Comparison of ENCODE assay signal across 9 mouse cellular contexts in genomic region chr6:95223537-95223936, GRCm38 (mm10).
DNase-seq lines count a peak whose midpoint lies in the region; TF ChIP-seq lines count a peak whose summit lies in the region.
"Had no signal": no experiment of that assay in that cellular context is flagged by ENCODE, and none has a peak within 500 bp of the region (broad histone marks: within the 10 kb centered on the region; RNA-seq: fewer than 3 reads in every experiment).

No protein-coding gene starts in this region.

- H3K4me3 ChIP-seq in forebrain, embryonic 10.5 days: no peak overlapping the region
- H3K4me3 ChIP-seq: lung, embryonic 15.5 days had no signal

- no peaks in the 10 kb centered on the region for H3K36me3 ChIP-seq in forebrain, embryonic 10.5 days (replicated peaks)
- H3K36me3 ChIP-seq: lung, embryonic 15.5 days had no signal

- H3K27me3 ChIP-seq in forebrain, embryonic 10.5 days (ENCODE audit: poor library complexity, severe bottlenecking): no peaks in the 10 kb centered on the region
- H3K27me3 ChIP-seq: lung, embryonic 15.5 days had no signal

- no peaks in the 10 kb centered on the region for H3K4me1 ChIP-seq in forebrain, embryonic 10.5 days
- H3K4me1 ChIP-seq: lung, embryonic 15.5 days had no signal

- H3K27ac ChIP-seq in forebrain, embryonic 10.5 days: no peak overlapping the region
- H3K27ac ChIP-seq: lung, embryonic 15.5 days had no signal

- 28% methylated on average over 7 of the region's 7 CpGs for WGBS in forebrain, embryonic 10.5 days

- DNase-seq in MEL-GATA-1-ER (ENCODE audit: extremely low read depth, low read depth): peak; percentile 21
- peak; percentile 93 for DNase-seq in brain, embryonic 14.5 days (ENCODE audit: low read depth)
- DNase-seq in forebrain, embryonic 10.5 days (ENCODE audit: extremely low spot score, low spot score): peak; percentile 85
- peak; percentile 3 for DNase-seq in heart, postnatal 25 days (ENCODE audit: low spot score)
- DNase-seq in layer of hippocampus, adult 9-10 months (ENCODE audit: low spot score): peak; percentile 90
- peak; percentile 61 to 84 for DNase-seq in lung, postnatal 4 days
- peak; percentile 75 for DNase-seq in right cerebral cortex, postnatal 25 days
- peak; percentile 71 to 73 for DNase-seq in urinary bladder, postnatal 36 days (ENCODE audit: low spot score in 2 of 2)

- peak; percentile 83 for TF ChIP-seq CTCF in brain, embryonic 14.5 days (IDR thresholded peaks at IDR 0.05; ENCODE audit: borderline replicate concordance, extremely low read depth, insufficient read depth, insufficient read length)

- intact Hi-C loops in heart, postnatal 25 days (cut with DNase I): loop anchor here (10.0 kb wide), 1 partner anchor 1781 kb away; no protein-coding TSS in a partner anchor

- no peak for TF ChIP-seq POLR2A in brain, embryonic 14.5 days (IDR thresholded peaks at IDR 0.05; ENCODE audit: borderline replicate concordance, extremely low read depth, insufficient read depth, insufficient read length, poor library complexity, severe bottlenecking)

- no peaks in the 10 kb centered on the region for H3K9me3 ChIP-seq in forebrain, embryonic 10.5 days
- H3K9me3 ChIP-seq: lung, embryonic 15.5 days had no signal

Comparison
In these comparisons a context has a peak if more than half of its experiments do, and no peak if none do; other contexts are left out.
1. DNase-seq: peak in every context shown above with its lines; median percentile 93 in brain, embryonic 14.5 days; 90 in layer of hippocampus, adult 9-10 months; 85 in forebrain, embryonic 10.5 days; 75 in right cerebral cortex, postnatal 25 days; 72 in lung, postnatal 4 days; 72 in urinary bladder, postnatal 36 days; 21 in MEL-GATA-1-ER; 3 in heart, postnatal 25 days.